Mouse (Mus musculus) ES-Bruce4 (cell line): ENCODE measurements around the gene Brwd3. TPM values are rescaled to one million over a fixed set of nuclear protein-coding genes. Genes with fewer than 3 reads are reported as not detected.

Source experiments
- H3K27ac ChIP-seq: 2 replicates; pipeline ENCODE4 v1.5.1; 2012; ENCODE audit warnings: low read length, inconsistent platforms; ENCODE audit not compliant: insufficient read depth
- H3K27me3 ChIP-seq: 2 replicates; pipeline ENCODE4 v1.6.1; 2012; ENCODE audit warnings: mild to moderate bottlenecking, low read length, inconsistent platforms; ENCODE audit not compliant: control insufficient read depth, poor library complexity, insufficient read depth, severe bottlenecking
- H3K36me3 ChIP-seq: 2 replicates; pipeline ENCODE4 v1.6.1; 2012; ENCODE audit warnings: inconsistent platforms, mild to moderate bottlenecking, low read length, moderate library complexity; ENCODE audit not compliant: control insufficient read depth, poor library complexity, insufficient read depth, severe bottlenecking
- H3K4me1 ChIP-seq: one replicate; pipeline ENCODE4 v1.8.1; 2011; ENCODE audit warnings: low read length; ENCODE audit not compliant: control insufficient read depth, insufficient read depth
- H3K4me3 ChIP-seq: 2 replicates; pipeline ENCODE4 v1.5.1; 2011; ENCODE audit warnings: low read depth, mild to moderate bottlenecking, low read length
- H3K9ac ChIP-seq: 2 replicates; pipeline ENCODE4 v1.6.1; 2012; ENCODE audit warnings: low read depth, mild to moderate bottlenecking, inconsistent platforms; ENCODE audit not compliant: poor library complexity, severe bottlenecking
- H3K9me3 ChIP-seq: replicated peaks from 2 replicates; pipeline ENCODE4 v1.6.1; 2012; ENCODE audit warnings: mild to moderate bottlenecking, low read length, inconsistent platforms; ENCODE audit not compliant: control insufficient read depth, poor library complexity, insufficient read depth, severe bottlenecking
- CTCF ChIP-seq: IDR thresholded peaks from one replicate; pipeline ENCODE4 v1.8.1; 2011; ENCODE audit warnings: low read depth, low read length
- EP300 ChIP-seq: IDR thresholded peaks from 2 replicates; pipeline ENCODE4 v1.6.1; 2011; ENCODE audit warnings: low read depth, low read length; ENCODE audit not compliant: insufficient read depth
- POLR2A ChIP-seq: IDR thresholded peaks from one replicate; pipeline ENCODE4 v1.8.1; 2011; ENCODE audit warnings: low read length; ENCODE audit not compliant: insufficient read depth
- polyA plus RNA-seq: library from polyadenylated mRNA; stranded (reverse); fragments of >200 nt; gene quantifications from 2 replicates; pipeline ENCODE4 v1.2.4, GENCODE M21; 2011; ENCODE audit warnings: low read depth; ENCODE audit not compliant: missing spikeins, insufficient read depth, insufficient read length

Gene Brwd3
- polyA plus RNA-seq, 1 experiment = 45.0 TPM

GRCm38 (mm10) chrX:108832674-108833189, 1.4 kb downstream of the Brwd3 start:
- H3K4me3 ChIP-seq = peak overlapping the region; percentile 88
- no peaks in the 10 kb centered on the region for H3K36me3 ChIP-seq
- TF ChIP-seq POLR2A (no peak), CTCF (no peak), EP300 (no peak)
- peak overlapping the region; percentile 79 for H3K9ac ChIP-seq
- H3K4me1 ChIP-seq = no peaks in the 10 kb centered on the region
- H3K27ac ChIP-seq = peak overlapping the region; percentile 54; the same call in 1 of the 2 replicates
- no peaks in the 10 kb centered on the region for H3K9me3 ChIP-seq
- no peaks in the 10 kb centered on the region for H3K27me3 ChIP-seq

DNA sequence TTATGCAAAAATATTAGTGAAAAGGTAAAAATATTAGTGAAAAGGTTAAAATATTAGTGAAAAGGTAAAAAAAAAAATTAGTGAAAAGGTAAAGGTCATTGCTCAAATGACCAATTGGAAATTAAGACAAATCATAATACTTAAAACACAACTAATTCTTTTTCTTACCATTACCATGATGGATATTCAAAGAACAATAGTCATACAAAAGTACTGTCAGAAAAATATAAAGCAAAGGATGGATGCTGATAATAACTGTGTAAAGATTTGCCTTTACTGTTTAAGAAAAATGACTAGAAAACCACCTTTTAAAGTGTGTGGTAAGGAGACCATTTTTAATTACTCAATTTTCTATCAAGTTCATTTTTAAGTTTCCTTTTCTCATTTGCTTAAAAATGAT, 2.9 kb downstream of the Brwd3 start:
- no peaks in the 10 kb centered on the region for H3K36me3 ChIP-seq
- TF ChIP-seq EP300 = no peak
- TF ChIP-seq POLR2A = no peak
- TF ChIP-seq CTCF = no peak
- no peaks in the 10 kb centered on the region for H3K4me1 ChIP-seq
- no peak overlapping the region for H3K9ac ChIP-seq
- H3K27me3 ChIP-seq = no peaks in the 10 kb centered on the region
- no peak overlapping the region for H3K4me3 ChIP-seq
- H3K27ac ChIP-seq = no peak overlapping the region
- no peaks in the 10 kb centered on the region for H3K9me3 ChIP-seq

DNA sequence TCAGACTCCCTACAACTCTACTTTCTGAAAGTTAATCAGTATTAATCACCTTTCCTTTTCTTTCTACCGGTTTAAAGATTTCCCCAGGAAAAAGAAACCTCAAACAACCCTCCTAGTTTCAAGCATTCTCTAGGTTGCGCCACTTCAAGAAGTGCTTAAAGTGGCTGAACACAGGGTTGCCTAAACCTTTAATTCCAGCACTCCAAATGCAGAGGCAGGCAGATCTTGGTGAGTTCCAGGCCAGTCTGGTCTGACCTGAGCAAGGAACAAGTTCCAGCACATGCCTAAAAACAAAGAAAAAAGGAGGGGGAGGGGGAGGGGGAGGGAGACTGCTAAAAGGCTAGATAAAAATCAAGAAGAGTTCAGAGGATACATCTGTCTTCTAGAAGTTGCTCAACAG, 6.1 kb downstream of the Brwd3 start:
- no peaks in the 10 kb centered on the region for H3K27me3 ChIP-seq
- TF ChIP-seq POLR2A (no peak), CTCF (no peak), EP300 (no peak)
- H3K9me3 ChIP-seq = no peaks in the 10 kb centered on the region
- H3K9ac ChIP-seq = no peak overlapping the region
- no peak overlapping the region for H3K27ac ChIP-seq
- H3K4me1 ChIP-seq = no peaks in the 10 kb centered on the region
- no peaks in the 10 kb centered on the region; the same call in 1 of the 2 replicates for H3K36me3 ChIP-seq
- H3K4me3 ChIP-seq = no peak overlapping the region

GRCm38 (mm10) chrX:108797268-108797667, 36.9 kb downstream of the Brwd3 start:
- Histone ChIP-seq H3K9ac (no peak overlapping the region), H3K27me3 (no peaks in the 10 kb centered on the region), H3K4me3 (no peak overlapping the region), H3K4me1 (no peaks in the 10 kb centered on the region), H3K27ac (no peak overlapping the region), H3K9me3 (no peaks in the 10 kb centered on the region), H3K36me3 (no peaks in the 10 kb centered on the region)
- TF ChIP-seq EP300 (no peak), CTCF (no peak), POLR2A (no peak)

- H3K9me3 ChIP-seq = no peaks in the 10 kb centered on the region
- H3K27me3 ChIP-seq = no peaks in the 10 kb centered on the region
- no peaks in the 10 kb centered on the region for H3K4me1 ChIP-seq
- no peak for TF ChIP-seq POLR2A
- no peak overlapping the region for H3K4me3 ChIP-seq
- no peak overlapping the region for H3K27ac ChIP-seq
- no peaks in the 10 kb centered on the region for H3K36me3 ChIP-seq
- no peak overlapping the region for H3K9ac ChIP-seq
Observed at GRCm38 (mm10) chrX:108783724-108784123, 50.4 kb downstream of the Brwd3 start.

DNA sequence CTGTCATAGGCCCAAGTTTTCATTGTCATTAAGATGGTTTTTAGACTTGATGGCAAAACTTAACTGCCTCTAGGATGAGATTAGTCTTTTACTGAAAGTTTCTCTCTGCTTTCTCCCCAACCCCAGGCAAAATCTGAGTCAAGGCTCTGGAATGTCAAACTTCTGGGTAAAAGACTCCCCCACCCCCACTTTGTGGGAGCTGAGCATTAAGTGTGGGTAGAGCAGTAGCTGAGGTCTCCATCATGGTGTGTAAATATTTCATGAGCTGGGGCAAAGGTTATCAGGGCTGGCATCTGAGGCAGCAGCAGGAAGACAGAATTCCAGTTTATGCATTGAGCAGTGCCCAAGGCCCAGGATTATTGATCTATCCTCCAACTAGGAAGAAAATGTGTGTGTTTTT, 102.4 kb downstream of the Brwd3 start:
- Histone ChIP-seq H3K4me3 (no peak overlapping the region), H3K4me1 (no peaks in the 10 kb centered on the region), H3K27ac (no peak overlapping the region), H3K27me3 (no peaks in the 10 kb centered on the region), H3K9me3 (no peaks in the 10 kb centered on the region), H3K9ac (no peak overlapping the region), H3K36me3 (no peaks in the 10 kb centered on the region)
- no peak for TF ChIP-seq CTCF
- TF ChIP-seq POLR2A = no peak
- TF ChIP-seq EP300 = no peak

- no peaks in the 10 kb centered on the region for H3K4me1 ChIP-seq
- TF ChIP-seq POLR2A (no peak), CTCF (no peak), EP300 (no peak)
- no peak overlapping the region for H3K9ac ChIP-seq
- H3K36me3 ChIP-seq = no peaks in the 10 kb centered on the region
- H3K27me3 ChIP-seq = no peaks in the 10 kb centered on the region
- H3K9me3 ChIP-seq = no peaks in the 10 kb centered on the region
- no peak overlapping the region for H3K27ac ChIP-seq
- H3K4me3 ChIP-seq = no peak overlapping the region
Observed at GRCm38 (mm10) chrX:108729564-108729963, 104.6 kb downstream of the Brwd3 start.
